Mouse (Mus musculus) erythroid progenitor cell, adult 5-6 weeks (primary cell): ENCODE data around the gene Adgrg6. TPM values are rescaled to one million over a fixed set of nuclear protein-coding genes. Genes with fewer than 3 reads are reported as not detected.

Experiments used
- ATAC-seq: replicated peaks from 2 replicates; pipeline ENCODE4 v1.8.0; 2016; ENCODE audit warnings: moderate number of reproducible peaks, mild to moderate bottlenecking, moderate TSS enrichment, inconsistent platforms; ENCODE audit not compliant: poor library complexity, low FRiP score, severe bottlenecking
- total RNA-seq, 2 experiments: library from RNA; stranded (forward) in 1 of 2; stranded (reverse) in 1 of 2; fragments of 150-400 nt in 1 of 2; fragments of 186-747, 209-891 nt in 1 of 2; gene quantifications; 2 replicates each; pipeline versions ENCODE4 v1.2.3 to v1.2.4; 2015 to 2017; ENCODE audit warnings: low replicate concordance in 2 of 2

Gene Adgrg6
- total RNA-seq, 2 experiments from 2014 or later = not detected

- no peak for ATAC-seq
Measured at GRCm38 (mm10) chr10:14440860-14441579, 104.4 kb downstream of the Adgrg6 start.

GRCm38 (mm10) chr10:14404070-14404469 lies 141.4 kb downstream of the Adgrg6 start:
- ATAC-seq = no peak

DNA sequence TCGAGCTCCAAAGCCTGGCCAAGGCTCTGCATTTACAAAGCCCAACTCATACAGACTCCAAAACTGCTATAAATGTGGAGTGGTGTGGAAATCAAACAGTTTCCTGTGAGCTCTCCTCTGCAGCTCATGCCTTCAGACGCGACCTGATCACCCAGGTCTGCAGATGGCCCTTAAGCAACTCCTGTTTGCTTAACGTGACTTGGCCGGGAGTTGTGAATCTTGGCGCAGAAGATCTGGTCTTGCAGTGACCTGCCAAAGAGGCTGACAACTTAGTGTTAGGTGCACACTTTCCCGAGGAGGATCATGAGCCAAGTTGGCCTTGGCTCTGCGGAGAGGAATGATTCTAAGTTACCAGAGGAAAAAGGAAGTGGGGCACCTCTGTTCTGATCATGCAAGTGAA lies 143.7 kb downstream of the Adgrg6 start:
- ATAC-seq = no peak

DNA sequence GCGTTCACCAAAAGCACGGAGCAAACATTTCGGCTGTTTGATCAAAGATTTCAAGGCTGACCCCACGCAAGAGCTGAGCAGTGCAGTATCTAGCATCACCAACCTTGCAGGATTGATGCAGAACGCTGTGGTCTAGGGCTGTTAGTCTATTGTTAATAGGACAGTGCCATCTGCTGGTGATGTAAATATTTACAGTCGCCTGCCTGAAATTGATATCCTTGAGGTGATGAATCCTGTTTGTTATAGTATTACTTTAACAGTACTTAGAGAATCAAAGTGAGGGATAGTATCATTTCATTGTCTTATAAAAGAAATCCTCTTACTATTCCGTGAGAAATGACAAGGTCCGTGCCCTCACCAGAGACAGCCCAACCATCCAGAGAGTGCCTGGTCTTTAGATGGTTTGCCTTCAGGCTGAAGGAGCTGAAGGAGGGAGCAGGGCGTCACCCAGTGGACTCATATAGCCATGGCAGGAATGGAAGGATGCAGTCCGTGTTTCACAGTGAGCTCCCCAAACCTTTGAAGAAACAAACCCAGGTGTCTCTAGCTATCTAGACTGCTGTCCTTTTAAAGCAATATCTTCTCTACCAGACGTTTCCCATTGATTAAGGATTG lies 154.3 kb downstream of the Adgrg6 start:
- no peak for ATAC-seq

DNA sequence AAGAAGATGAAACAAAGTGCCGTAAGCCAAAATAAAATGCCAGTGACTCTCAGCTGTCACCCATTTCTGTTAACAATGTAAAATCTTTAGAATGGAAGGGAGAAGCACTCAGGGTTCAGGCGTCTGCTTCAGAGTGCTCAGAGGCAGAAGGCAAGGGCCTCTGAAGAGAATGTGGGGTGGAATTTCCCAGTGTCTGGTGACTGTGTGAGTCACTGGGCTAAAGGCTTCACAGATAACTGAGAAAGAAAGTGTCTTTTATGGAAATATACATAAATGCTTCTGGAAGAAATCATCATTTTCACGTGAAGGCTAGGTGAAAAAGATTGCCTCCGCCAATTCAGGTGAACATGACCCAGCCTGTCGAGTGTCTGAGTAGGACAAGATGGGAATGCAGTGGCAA lies 159.9 kb downstream of the Adgrg6 start:
- no peak for ATAC-seq

DNA sequence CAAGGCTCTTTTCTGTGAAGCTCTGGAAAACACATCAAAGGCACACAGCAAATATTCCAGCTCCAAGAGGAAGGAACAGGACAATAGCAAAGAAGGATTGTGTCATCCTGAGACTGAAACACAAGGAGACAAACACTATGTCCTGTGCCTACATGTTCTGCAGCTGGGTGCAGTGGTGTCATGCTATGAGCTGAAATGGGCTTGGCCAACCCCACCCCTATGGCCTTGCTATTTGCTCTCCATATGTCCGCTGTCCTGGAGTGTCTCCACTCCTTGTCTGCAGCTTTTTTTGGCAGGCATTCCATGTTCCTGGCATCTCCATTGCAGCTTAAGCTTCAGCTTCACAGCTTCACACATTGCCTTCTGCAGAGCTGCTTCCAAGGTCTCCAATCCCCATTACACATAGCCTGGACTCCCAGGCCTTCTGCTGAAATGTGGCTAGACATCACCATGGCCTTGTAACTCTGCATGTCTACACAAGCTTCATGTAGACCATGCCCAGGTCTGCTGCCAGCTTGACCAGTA lies 180.3 kb downstream of the Adgrg6 start:
- ATAC-seq = no peak

GRCm38 (mm10) chr10:14363226-14363625 lies 182.2 kb downstream of the Adgrg6 start:
- ATAC-seq = no peak

GRCm38 (mm10) chr10:14358271-14358670 lies 187.2 kb downstream of the Adgrg6 start:
- no peak for ATAC-seq

Other genes starting within 250 kb of the Adgrg6 start
- 26.0 and 28.5 TPM in 2 replicates for gene Vta1, start 159.9 kb upstream of the Adgrg6 start, total RNA-seq (2015; ENCODE audit: low replicate concordance)
- gene Vta1, start 159.9 kb upstream of the Adgrg6 start, total RNA-seq (2017; ENCODE audit: low replicate concordance) = 20.1 and 29.4 TPM in 2 replicates
- gene Nmbr, start 159.9 kb upstream of the Adgrg6 start, total RNA-seq (2015; ENCODE audit: low replicate concordance) = not detected in 2 replicates
- not detected in 2 replicates for gene Nmbr, start 159.9 kb upstream of the Adgrg6 start, total RNA-seq (2017; ENCODE audit: low replicate concordance)
- not detected in 2 replicates for gene Gje1, start 172.6 kb upstream of the Adgrg6 start, total RNA-seq (2015; ENCODE audit: low replicate concordance)
- gene Gje1, start 172.6 kb upstream of the Adgrg6 start, total RNA-seq (2017; ENCODE audit: low replicate concordance) = not detected in 2 replicates